Mouse (Mus musculus) lung, embryonic 15.5 days (tissue): Measurements from ENCODE around the gene Tbc1d1. TPM values are rescaled to one million over a fixed set of nuclear protein-coding genes. Genes with fewer than 3 reads are reported as not detected.
"Not testable (repeated sequence)": the region's sequence is repeated elsewhere in the genome, so short reads cannot be mapped to it uniquely, and the experiment has no call there.

Experiments
- ATAC-seq: fragments of 200-750 bp; cut with Nextera tagmentation; 2 replicates; pipeline ENCODE4 v1.8.0; 2017; ENCODE audit warnings: moderate number of reproducible peaks, borderline replicate concordance; ENCODE audit not compliant: low FRiP score, low TSS enrichment; ENCODE audit errors: extremely low read depth
- H3K27ac ChIP-seq: fragments of 300-500 bp; sonication (generic); 2 replicates; pipeline ENCODE4 v1.5.1; 2015; ENCODE audit warnings: moderate library complexity, mild to moderate bottlenecking, inconsistent platforms
- H3K27me3 ChIP-seq: fragments of 300-500 bp; sonication (generic); 2 replicates; pipeline ENCODE4 v1.6.1; 2015; ENCODE audit warnings: inconsistent platforms
- H3K36me3 ChIP-seq: fragments of 300-500 bp; sonication (generic); 2 replicates; pipeline ENCODE4 v1.6.1; 2015; ENCODE audit warnings: inconsistent platforms
- H3K4me1 ChIP-seq: fragments of 300-500 bp; sonication (generic); 2 replicates; pipeline ENCODE4 v1.6.1; 2015; ENCODE audit warnings: inconsistent platforms
- H3K4me2 ChIP-seq: fragments of 300-500 bp; sonication (generic); 2 replicates; pipeline ENCODE4 v1.6.1; 2015; ENCODE audit warnings: inconsistent platforms, mild to moderate bottlenecking, moderate library complexity
- H3K4me3 ChIP-seq: fragments of 300-500 bp; sonication (generic); 2 replicates; pipeline ENCODE4 v1.5.1; 2015; ENCODE audit warnings: mild to moderate bottlenecking, inconsistent platforms
- H3K9ac ChIP-seq: fragments of 300-500 bp; sonication (generic); 2 replicates; pipeline ENCODE4 v1.6.1; 2015; ENCODE audit warnings: inconsistent platforms
- H3K9me3 ChIP-seq: fragments of 300-500 bp; sonication (generic); 2 replicates; pipeline ENCODE4 v1.6.1; 2016; ENCODE audit warnings: inconsistent platforms
- WGBS: fragments of 180-500 bp; shearing (Covaris S2); methylation state at CpG from one replicate; pipeline ENCODE4 v1.1.7; 2015; 5-methylcytosine and 5-hydroxymethylcytosine counted together
- polyA plus RNA-seq: library from polyadenylated mRNA; unstranded; fragments of >200 nt; fragmentation: Nextera tagmentation; extraction: Ambion mirVana; gene quantifications from 2 replicates; pipeline ENCODE4 v1.2.1, GENCODE M21; 2015

Tbc1d1 gene
- polyA plus RNA-seq, 1 experiment from 2014 or later: 39.8 TPM

DNA sequence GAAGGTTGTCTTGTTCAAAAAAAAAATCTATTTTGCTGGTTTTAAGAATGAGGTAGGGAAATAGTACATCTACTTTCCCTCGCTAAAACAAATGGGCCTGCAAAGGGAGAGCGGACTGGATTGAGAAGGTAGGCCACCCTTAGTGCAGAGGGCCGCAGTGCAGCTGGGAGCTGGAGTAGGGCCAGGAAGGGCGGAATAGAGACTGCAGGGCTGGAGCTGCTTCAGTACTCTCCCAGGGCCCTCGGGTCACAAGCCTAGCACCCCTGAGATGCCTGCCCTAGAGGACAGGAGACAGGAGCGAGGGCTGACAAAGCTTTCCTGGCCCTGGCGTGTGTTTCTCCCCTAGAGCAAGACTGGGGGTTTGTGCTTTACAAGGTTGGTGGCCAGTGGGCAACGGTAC, 192.7 kb downstream of the Tbc1d1 start:
- no peaks in the 10 kb centered on the region for H3K27me3 ChIP-seq
- no peak overlapping the region for H3K27ac ChIP-seq
- H3K36me3 ChIP-seq: peaks cover 43% of the 10 kb centered on the region
- H3K9me3 ChIP-seq: no peaks in the 10 kb centered on the region
- no peak overlapping the region for H3K4me2 ChIP-seq
- WGBS: 79% methylated on average over 8 of the region's 8 CpGs
- no peak overlapping the region for H3K9ac ChIP-seq
- no peak for ATAC-seq
- H3K4me1 ChIP-seq: peaks cover 15% of the 10 kb centered on the region; the same call in 1 of the 2 replicates
- H3K4me3 ChIP-seq: no peak overlapping the region

DNA sequence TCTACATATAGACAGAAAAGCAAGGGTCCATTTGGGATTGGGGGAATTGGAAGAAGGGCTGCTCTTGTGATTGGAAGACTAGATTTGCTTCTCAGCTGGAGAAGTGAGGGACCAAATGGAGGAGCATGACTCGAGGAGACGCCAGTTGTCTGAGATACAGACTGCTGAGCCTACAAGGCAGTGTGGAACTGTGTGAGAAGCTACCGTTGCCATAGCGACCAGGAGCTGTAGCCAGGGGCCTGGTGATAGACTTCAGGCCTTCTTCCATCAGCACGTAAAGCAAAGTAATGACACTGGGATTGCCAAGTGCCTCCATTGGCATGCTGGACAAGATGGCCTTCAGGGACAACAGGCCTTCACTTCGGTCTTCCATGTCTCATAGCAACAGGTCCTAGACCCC, 195.9 kb downstream of the Tbc1d1 start:
- Histone ChIP-seq H3K4me1 (peaks cover 3% of the 10 kb centered on the region; the same call in 1 of the 2 replicates), H3K9me3 (no peaks in the 10 kb centered on the region), H3K4me3 (no peak overlapping the region), H3K4me2 (no peak overlapping the region), H3K9ac (no peak overlapping the region), H3K27me3 (no peaks in the 10 kb centered on the region), H3K36me3 (peaks cover 33% of the 10 kb centered on the region), H3K27ac (no peak overlapping the region)
- WGBS: 72% methylated on average over 6 of the region's 6 CpGs
- ATAC-seq: no peak

DNA sequence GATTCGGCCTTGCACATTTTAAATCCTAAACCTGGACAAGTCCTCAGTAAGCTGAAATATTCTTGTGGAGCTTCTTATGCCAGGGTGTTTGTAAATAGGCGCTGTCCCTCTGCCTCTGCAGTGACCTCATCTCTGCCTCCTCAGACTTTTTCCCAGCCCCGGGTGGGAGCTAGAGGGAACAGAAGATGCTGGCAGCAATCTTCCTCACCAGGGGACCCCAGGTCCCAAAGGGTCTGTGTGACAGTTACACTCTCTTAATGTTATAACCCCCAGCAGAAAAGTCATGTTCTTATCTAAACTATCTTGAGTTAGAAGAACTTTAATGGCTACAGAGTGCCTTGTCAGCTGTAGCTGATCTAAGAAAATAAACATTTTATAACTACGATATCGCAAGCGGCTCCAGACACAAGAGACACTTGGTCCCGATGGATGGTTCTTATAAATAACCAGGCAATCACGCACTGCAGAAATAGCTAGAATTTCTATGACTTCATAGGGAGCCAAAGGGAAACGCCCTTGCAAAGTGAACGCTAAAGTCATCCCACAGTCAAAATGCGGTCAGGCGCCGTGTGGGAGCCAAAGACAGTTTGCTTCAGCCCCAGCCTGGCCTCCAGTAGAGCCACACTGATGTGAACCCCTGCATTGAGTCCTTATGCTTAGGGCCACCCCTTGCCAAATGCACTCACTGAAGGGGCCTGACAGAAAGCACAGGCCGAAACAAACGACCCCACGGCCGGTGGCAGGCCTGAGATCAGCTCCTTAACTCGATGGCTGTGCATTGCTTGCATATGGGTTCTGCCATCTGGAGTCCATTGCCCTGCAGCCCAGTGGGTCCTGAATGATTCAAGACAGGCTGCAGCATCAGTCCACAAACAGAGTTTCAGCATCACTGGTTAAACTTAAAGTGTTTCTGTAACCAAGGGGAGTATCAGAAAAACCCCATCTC, 202.8 kb downstream of the Tbc1d1 start:
- WGBS: 29% methylated on average over 18 of the region's 18 CpGs
- H3K4me2 ChIP-seq: no peak overlapping the region
- no peaks in the 10 kb centered on the region for H3K27me3 ChIP-seq
- 0 out of 2 replicates have a peak overlapping the region, but pooled peaks have one; percentile 5 for H3K9ac ChIP-seq
- peak overlapping the region; percentile 69 for H3K27ac ChIP-seq
- H3K36me3 ChIP-seq: no peaks in the 10 kb centered on the region
- peak; percentile 71 for ATAC-seq
- no peaks in the 10 kb centered on the region for H3K9me3 ChIP-seq
- no peak overlapping the region for H3K4me3 ChIP-seq
- H3K4me1 ChIP-seq: peaks cover 32% of the 10 kb centered on the region

DNA sequence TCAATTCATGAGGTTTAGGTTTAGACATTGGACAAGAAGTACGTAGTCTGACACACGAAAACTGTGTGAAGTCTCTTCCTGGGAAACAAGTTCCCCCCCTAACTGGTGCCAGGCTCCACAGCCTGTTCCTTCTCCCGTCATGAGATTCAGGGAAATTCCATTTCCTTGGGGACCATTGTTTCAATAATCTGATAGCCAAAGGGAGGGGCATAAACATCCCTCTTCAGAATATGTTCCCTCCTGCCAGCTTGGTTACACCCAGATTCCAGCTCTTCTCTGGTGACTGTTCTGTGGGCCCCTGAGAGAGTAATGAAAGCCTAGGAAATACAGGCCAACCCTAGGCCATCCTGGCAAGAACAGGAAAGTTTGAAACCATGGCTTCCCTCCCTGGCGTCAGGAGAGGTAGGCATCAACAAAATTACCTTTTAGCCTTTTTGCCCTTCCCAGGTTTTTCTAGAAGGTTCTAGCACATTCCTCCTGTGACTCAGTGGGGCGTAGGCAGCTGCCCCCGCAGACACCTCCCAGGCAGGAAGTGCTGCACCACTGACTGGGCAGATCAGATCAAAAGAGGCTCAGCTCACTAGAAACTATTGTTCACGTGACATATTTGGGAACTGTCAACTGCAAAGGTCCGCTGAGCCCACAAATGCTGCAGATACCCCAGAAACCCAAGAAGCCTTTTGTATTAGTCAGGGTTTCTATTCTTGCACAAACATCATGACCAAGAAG, 204.2 kb downstream of the Tbc1d1 start:
- peak overlapping the region; percentile 69; the same call in 1 of the 2 replicates for H3K27ac ChIP-seq

DNA sequence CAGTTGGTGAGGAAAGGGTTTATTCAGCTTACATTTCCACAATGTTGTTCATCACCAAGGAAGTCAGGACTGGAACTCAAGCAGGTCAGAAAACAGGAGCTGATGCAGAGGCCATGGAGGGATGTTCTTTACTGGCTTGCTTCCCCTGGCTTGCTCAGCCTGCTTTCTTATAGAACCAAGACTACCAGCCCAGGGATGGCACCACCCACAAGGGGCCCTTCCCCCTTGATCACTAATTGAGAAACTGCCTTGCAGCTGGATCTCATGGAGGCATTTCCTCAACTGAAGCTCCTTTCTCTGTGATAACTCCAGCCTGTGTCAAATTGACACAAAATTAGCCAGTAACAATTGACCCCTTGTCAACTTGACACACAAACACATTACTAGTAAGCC, 204.8 kb downstream of the Tbc1d1 start:
- not testable (repeated sequence) for ATAC-seq, H3K9ac ChIP-seq, H3K9me3 ChIP-seq, H3K4me2 ChIP-seq, H3K27ac ChIP-seq, H3K27me3 ChIP-seq, H3K36me3 ChIP-seq, H3K4me3 ChIP-seq
- peaks cover 51% of the 10 kb centered on the region for H3K4me1 ChIP-seq

More for the DNA sequence above, 204.2 kb downstream of the Tbc1d1 start:
- Histone ChIP-seq H3K4me3 (no peak overlapping the region), H3K4me2 (no peak overlapping the region), H3K36me3 (no peaks in the 10 kb centered on the region), H3K9me3 (no peaks in the 10 kb centered on the region), H3K27me3 (no peaks in the 10 kb centered on the region), H3K9ac (no peak overlapping the region), H3K4me1 (peaks cover 46% of the 10 kb centered on the region)
- no peak for ATAC-seq
- WGBS: 80% methylated on average over 8 of the region's 8 CpGs

DNA sequence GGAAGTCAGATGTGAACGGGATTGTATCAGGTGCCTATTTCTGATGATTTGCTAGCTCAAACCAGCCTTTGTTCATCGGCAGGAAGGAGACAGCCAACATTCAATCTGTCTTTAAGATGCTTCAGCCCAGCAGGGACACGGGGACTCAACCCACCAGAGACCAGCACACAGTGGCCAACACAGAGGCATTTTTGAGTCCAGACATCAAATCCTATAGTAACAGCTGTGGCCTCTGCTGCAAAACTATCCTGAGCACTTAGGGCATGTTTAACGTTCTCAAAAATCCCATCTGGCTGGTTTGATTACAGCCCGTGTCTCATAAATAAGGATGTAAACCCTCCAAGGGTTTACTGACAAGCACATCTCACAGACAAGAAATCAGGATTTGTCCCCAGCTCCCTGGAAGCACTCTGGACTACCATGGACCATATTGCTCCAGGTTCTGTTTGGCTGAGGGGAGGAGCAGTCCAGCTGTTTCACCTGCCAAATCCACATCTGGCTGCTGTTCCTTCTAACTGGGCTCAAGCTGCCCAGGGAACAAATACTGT, 207.8 kb downstream of the Tbc1d1 start:
- Histone ChIP-seq H3K4me2 (no peak overlapping the region), H3K4me3 (no peak overlapping the region), H3K4me1 (peaks cover 64% of the 10 kb centered on the region), H3K9me3 (no peaks in the 10 kb centered on the region), H3K27ac (no peak overlapping the region), H3K36me3 (no peaks in the 10 kb centered on the region), H3K27me3 (no peaks in the 10 kb centered on the region), H3K9ac (no peak overlapping the region)
- 59% methylated on average over 5 of the region's 5 CpGs for WGBS
- ATAC-seq: no peak

DNA sequence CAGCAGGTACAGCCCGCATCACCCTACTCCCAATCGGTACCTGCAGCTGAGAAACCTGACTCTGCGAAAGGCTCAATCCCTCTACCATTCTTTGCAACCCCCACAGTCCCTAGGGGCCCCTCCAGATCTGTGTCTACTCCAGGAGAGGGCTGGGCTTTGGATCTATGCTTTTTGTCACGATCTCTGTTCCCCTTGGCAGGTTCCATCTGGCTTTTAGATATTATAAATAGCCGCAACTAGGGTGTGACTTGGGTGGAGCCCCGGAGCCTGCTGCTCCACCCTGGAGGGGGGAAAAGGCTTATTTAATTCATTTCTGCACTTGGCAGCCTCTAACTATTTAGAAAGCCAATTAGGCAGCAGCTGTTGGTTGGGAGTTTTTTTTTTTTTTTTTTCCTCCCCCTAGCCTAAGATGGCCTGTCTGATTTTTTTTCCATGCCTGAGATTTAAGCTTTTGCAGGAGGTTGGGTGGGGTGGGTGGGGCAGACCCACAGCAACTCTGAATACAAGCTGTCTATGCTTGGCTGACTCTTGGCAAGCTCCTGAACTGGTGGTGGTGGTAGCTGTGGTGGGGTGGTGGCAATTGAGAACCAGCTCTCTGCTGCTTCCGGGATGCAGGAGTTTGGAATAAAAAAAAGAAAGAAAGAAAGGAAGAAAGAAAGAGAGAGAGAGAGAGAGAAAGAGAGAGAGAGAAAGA, 208.5 kb downstream of the Tbc1d1 start:
- WGBS: 47% methylated on average over 7 of the region's 7 CpGs
- H3K36me3 ChIP-seq: no peaks in the 10 kb centered on the region
- H3K4me1 ChIP-seq: peaks cover 57% of the 10 kb centered on the region
- no peak overlapping the region for H3K9ac ChIP-seq
- peak; percentile 17; the same call in 1 of the 2 replicates for ATAC-seq
- H3K9me3 ChIP-seq: no peaks in the 10 kb centered on the region
- no peak overlapping the region for H3K4me3 ChIP-seq
- peak overlapping the region; percentile 40; the same call in 1 of the 2 replicates for H3K27ac ChIP-seq
- no peaks in the 10 kb centered on the region for H3K27me3 ChIP-seq
- no peak overlapping the region for H3K4me2 ChIP-seq

DNA sequence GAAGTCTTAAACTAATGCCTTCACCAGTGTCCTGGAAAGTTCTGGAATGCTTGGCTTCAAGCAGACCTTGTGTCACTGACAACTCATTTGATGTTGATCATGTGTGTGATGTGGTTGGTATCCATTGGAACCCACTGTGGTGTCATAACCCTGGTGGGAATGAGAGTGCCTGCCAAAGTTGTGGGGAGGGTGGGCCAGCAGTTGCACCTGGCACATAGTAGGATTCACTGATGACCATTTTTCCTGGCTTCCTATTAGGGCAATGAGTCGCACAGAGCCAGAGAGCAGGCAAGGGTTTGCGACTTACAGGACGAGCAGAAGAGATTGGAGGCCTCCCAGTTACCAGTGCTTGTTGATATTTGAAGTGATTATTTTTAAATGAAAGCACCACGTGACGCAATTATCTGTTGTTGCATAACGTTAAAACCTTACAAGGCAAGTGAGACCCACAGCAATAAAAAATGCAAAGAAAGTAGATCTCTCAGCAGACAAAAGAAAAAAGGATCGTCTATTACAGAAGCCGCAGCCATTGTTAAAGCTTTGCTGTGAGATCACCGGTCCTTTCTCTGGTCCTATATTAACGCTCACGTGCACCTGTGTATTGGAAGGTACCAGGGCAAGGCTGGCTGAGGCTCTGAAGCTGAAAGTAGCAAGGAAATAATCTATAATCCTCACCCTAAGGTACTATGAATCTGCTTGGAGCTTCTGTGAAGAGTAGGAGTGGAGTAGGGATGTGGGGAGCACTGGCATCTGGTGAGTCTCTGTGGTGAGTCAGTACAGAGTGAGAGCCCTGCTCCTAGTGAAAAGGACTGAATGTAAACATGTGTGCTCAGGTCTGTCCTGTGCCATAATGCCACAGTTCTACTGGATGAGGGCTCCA, 209.3 kb downstream of the Tbc1d1 start:
- Histone ChIP-seq H3K4me2 (no peak overlapping the region), H3K36me3 (no peaks in the 10 kb centered on the region), H3K27me3 (no peaks in the 10 kb centered on the region), H3K27ac (peak overlapping the region; percentile 40; the same call in 1 of the 2 replicates), H3K9ac (no peak overlapping the region), H3K4me1 (peaks cover 49% of the 10 kb centered on the region), H3K4me3 (no peak overlapping the region), H3K9me3 (no peaks in the 10 kb centered on the region)
- no peak for ATAC-seq
- WGBS: 65% methylated on average over 11 of the region's 11 CpGs

DNA sequence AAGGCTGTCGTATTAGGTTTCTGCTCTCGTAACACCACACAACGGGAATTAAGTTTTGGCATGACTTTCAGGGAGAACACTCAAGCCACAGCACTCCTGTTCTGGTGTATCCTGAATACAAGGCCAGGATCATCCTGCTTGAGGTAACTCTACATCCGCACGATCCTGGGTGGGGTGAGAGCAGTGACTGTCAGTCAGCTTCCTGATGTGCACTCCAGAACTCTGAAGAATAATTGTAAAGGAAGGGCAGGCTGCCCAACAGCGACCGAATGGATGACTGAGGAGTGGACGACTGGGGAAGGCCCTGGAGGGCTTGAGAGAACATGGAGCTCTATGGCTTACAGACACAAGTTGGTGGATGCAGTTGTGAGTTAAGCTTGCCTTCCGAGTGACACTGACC, 210.0 kb downstream of the Tbc1d1 start:
- no peaks in the 10 kb centered on the region for H3K9me3 ChIP-seq
- ATAC-seq: no peak
- no peak overlapping the region for H3K27ac ChIP-seq
- peaks cover 48% of the 10 kb centered on the region for H3K4me1 ChIP-seq
- H3K36me3 ChIP-seq: no peaks in the 10 kb centered on the region
- H3K27me3 ChIP-seq: no peaks in the 10 kb centered on the region
- H3K4me3 ChIP-seq: no peak overlapping the region
- no peak overlapping the region for H3K4me2 ChIP-seq
- no peak overlapping the region for H3K9ac ChIP-seq
- 71% methylated on average over 9 of the region's 9 CpGs for WGBS

DNA sequence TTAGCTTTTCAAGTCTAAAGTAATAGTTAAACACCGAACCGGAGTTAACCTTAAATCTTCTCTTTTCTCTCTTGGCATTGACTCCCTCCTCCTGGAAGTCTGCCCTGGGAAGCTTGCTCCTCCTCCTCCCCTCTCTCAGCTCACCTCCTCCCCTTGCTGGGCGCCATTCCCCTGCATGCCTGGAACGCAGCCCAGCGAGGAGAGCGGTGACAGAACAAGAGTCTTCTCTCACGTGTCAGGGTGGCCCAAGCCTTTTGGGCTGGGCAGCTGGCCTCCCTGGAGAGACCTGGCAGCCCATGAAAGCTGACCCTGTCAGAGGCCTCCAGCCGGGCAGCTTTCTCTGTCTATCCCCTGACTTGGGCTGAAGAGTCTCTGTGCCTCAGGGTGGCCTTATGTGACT, 211.3 kb downstream of the Tbc1d1 start:
- Histone ChIP-seq H3K9ac (no peak overlapping the region), H3K36me3 (no peaks in the 10 kb centered on the region), H3K9me3 (no peaks in the 10 kb centered on the region), H3K4me3 (no peak overlapping the region), H3K27me3 (no peaks in the 10 kb centered on the region), H3K4me1 (peaks cover 48% of the 10 kb centered on the region), H3K4me2 (peak overlapping the region; percentile 19), H3K27ac (peak overlapping the region; percentile 76)
- WGBS: 9% methylated on average over 8 of the region's 8 CpGs
- peak; percentile 81 for ATAC-seq
